Mouse (Mus musculus) spleen, adult 18-20 months (tissue): ENCODE data around the gene Arpp21.

ENCODE experiments used
- DNase-seq, 2 experiments: peaks; one replicate each; pipeline ENCODE4 v3.0.0; 2022; ENCODE audit warnings: mixed read lengths in 2 of 2

Arpp21 gene

DNA sequence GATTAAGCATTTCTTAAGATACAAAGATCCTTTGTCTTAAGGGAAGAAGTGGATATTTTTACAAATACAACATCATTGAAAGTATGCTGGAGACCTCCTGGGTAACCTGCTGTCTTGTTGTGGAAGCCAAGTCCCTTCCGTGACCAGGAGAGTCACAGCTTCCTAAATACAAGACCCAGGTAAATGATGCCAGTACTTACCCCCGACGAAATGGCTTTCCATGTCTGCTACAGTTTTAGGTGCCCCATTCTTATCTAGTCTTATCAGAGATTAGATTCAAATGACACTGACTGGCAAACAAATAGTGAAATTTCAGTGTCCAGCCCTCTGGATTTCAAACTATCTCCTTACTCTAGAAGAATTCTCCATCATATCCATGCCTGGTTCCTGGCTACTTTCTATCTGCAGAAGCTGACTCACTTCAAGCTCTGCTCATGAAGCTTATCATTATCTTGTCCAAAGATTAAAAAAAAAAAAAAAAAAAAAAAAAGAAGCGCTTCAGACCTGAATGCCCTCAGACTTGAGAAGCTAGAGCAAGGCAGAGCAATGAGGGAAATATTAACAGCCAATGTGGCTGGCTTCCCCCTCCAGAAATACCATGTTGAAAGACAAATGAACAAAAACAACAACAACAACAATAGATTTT is 4.9 kb downstream of the Arpp21 start:
- no peak for DNase-seq

DNA sequence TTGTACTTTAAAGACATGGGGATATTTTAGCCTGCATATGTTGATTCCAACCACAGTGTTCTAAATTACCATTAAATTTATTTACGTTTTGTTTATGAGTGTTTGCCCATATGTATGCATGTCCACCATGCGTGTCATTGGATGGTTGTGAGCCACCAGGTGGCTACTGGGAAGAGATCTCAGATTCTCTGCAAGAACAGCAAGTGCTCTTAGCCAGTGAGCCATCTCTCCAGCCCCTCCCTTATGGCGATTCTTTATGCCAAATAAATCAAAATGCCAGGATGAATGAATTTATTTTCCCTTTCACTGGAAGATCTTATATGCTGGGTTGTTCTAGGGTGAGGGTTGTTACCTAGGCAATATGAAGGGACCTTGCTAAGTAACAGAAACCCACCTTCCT is 7.3 kb downstream of the Arpp21 start:
- no peak for DNase-seq

DNA sequence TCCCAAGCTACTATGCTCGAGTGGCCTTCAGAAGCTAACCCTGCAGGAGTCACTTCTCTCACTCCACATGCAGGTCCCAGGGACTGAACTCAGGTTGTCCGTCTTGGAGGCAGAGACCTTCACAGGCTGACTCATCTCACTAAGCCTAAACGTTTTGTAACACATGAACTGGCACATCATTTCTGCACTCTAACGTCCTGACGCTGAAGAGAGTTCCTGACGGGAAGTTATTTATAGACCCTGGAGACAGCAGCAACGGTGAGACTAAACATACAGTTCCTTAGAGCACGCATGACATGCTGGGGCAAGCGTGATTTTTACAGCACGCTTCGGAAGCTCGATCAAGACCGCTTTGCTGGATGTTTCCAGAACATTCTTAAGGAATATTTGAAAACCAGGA is 8.6 kb downstream of the Arpp21 start:
- DNase-seq = no peak

DNA sequence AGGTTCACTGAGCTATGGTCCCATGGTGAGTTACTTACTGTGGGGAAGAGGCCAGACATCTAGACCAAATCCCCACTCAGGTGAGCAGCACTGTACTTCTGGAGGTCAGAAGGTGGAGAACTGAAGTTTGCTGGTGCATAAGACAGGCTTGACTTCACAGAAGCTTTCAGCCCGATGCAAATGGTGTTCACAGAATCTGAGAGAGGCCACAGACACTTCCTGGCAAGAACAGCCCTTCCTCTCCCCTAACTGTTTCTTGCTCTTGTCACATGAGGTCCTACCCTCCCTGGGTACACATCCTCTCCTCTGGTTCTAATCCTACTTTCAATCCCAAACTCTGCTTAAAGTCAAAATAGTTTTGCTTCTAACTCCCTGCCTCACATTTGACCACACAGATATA is 9.2 kb downstream of the Arpp21 start:
- no peak for DNase-seq

DNA sequence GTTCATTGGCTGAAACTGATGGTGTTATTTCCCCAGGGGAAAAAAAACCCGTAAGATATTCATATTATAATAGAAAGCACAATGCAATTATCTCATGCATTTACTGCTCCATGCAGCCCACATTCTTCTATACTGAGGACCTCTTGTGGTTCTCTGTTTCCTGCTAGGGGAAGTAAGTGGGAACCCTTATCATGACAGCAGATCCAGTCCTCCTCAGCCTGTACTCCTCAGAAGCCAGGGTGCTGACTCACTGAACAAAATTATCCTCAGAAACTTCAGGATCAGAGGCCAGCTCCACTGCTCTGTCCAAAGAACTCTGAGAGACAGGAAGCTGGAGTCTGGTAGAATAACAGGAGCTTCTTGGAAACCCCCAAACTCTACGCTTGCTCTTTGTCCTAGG is 10.7 kb downstream of the Arpp21 start:
- no peak for DNase-seq

DNA sequence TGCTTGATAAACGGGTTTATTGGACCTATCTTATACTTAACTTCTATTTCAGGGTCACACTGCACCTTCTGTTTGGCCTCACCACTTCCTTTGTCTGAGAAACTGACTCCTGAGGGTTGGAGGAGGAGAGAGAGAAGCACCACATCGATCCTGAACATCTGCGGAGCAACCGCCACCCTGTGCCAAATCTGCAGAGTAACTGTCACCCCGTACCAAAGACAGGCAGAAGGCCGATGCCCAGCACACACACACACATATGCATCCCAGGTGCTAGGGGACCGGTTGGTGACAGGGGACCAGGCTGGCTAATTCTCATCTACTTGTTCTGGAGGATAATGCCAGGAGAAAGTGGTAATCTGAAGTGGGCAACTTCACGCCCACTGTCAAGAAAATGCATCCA is 16.4 kb downstream of the Arpp21 start:
- DNase-seq = no peak

DNA sequence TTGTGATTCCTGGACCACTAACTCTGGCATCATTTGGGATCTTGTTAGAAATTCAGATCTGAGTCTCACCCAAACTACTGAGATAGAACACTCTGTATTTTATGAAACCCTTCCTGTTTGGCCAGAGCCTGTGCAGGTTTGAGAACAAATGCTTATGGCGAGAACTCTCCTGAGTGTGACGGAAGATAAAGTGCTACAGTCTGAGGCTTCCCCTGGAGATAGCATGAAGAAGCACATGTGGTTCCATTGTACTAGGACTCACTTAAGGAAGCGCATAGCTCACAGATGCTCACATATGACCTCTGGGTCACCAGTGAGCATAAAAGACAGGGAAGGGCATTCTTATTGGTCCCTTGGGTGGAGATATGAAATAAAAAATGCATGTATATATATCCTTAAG is 17.5 kb downstream of the Arpp21 start:
- DNase-seq = no peak

DNA sequence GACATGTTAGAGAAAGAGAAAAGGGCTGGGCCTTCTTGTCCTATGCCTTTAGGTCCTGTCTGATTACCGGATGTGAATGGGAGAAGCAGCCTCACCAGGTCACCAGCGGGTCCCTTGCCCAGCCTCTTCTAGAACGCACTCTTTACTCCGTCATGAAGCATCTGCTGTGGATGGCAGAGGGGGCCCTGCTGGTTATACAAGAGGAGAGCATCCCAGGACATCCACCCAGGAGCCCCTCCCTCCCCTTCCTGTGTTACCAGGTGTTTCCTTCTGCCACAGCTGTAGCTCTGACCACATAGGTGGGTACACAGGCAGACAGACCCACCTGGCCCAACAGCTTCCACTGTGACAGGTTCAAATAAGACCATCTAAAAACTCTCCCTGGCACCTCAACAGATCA is 18.6 kb downstream of the Arpp21 start:
- no peak for DNase-seq

DNA sequence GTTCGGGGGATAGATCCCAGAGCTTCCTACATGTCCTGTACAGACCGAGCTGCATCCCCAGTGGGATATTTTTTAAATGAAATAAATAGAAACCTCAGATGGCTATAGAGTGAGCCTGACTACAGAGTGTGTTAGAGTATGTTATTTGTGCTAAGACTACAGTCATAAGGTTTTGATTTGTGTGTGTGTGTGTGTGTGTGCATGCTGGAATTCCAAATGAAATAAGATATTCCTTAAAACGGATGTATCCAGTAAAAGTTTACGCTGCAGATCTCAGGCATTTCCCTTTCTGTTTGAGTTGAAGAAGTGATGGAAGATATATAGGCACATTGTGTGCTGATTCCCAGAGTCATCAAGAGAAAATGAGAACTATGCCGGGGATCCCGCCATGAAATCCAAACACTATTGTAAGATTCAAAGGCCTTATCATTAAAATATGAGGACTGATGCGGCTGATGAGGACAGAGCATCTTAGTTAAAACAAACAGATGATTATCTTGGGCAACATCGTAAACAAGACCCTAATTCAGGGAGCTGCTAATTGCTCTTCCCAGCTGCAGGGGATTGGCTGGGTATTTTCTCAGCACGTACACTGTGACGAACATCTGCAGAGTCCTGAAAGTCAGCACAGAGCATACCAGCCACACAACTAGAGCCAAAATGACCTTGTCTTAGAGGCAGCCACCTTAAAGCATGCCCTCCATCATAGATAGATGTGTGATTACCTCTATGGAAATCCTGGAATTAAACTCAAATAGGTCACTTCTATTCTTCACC is 20.5 kb downstream of the Arpp21 start:
- DNase-seq = no peak

DNA sequence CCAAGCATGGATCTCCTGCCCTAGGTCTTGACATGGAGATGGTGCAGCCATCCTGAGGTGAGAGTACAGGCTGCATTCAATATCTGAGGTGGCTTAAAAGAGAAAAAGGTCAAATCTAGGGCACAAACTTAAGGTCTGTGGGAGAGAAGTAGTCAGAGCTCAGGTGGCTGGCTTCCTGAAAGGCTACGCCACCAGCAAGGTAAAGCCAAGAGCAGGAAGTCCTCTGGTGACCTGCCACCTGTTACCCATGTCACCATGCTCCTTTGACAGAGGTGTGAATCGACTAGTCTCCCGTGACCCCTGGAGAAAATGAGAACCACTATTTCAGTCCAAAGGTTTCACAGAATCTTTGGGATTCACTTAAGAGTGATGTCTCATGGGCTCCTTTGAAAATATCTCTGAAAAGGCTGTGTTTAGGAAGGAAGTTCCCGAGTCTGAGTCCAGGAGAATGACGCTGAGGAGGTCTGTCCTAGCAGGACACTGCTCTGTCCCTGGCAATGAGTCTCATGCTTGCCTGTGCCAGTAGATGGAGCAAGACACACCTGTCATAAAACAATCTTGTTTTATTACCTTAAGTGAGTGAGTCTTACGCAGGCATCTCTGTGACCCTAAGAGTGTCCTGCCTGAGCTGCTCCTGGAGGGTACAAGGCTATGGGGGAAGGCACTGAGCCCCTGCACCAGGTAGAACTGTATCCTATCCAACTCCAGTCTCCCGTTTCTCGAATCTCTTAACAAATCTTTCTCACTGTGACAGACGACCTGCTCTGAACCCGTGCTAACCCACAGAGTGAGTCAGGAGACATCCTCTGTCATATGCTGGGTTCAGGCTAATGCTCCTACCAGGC is 22.1 kb downstream of the Arpp21 start:
- DNase-seq = no peak

DNA sequence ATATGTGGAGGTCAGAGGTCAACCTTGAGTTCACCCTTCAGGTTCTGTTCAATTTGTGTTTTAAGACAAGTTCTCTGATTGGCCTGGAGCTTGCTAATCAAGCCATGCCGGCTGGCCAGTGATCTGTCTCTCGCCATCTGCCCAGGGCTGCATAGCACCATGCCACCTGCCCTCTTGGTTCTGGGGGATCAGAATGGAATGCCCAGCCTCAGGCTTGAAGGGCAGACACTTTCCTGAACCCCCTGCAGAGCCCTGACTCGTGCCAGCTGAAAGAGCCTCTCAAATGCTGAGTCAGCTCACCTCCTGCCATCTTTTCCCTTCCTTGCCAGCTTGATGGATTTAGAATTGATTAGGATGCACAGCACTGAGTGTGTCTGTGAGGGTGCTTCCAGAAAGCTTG is 25.9 kb downstream of the Arpp21 start:
- DNase-seq = no peak

DNA sequence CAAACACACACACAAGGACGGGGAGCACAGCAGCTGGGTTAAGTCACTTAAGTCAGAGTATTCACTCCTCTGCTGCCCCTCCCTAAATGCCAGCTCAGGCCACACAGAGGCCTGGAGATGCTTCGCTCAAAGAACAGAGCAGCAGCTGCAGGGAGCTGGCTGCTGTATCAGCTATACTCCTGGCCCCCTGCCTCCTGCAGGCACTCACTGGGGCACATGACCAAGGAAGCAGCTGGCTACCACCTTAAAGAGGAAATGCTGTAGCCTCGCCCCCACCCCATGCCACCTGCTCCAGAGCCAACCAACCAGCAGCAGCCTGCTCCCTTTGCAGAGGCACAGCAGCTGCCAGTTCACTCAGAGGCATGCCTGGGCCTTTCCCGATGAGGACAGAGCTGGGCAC is 28.0 kb downstream of the Arpp21 start:
- DNase-seq = peak; percentile 11 to 16

DNA sequence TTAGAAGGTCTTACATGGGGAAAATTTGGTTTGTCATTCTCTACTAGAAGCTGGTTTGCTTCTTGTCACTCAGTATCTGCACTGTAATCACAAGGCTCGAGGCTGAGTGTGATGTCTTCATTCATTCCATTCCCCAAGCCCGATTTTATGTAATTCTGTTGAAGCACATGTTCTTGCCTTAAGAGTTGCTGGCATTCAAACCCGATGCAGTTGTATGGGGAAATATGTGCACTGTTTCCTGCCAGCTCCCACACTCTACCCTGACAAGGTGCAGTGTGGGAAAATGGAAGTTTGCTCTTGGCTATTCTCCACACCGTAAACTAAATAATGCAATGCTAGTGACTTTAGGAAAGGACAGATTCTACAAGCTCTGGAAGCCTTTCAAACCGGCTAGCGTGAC is 37.4 kb downstream of the Arpp21 start:
- DNase-seq = no peak

DNA sequence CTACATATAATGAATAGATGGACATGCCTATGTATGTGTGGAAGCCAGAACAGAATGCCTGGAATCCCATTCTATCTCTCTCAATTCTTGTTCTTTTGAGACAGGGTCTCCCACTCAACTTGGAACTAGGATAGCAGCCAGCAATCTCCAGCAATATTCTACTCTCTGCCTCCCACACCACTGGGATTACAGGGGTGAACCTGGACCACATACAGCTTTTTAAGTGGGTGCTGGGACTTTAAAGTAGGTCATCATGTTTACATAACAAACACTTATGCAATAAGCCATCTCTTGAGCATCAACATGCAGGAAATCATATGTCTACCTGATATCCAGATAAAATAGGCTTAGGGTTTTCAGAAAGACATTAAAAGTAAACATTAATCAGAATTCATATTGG is 41.7 kb downstream of the Arpp21 start:
- DNase-seq = no peak

DNA sequence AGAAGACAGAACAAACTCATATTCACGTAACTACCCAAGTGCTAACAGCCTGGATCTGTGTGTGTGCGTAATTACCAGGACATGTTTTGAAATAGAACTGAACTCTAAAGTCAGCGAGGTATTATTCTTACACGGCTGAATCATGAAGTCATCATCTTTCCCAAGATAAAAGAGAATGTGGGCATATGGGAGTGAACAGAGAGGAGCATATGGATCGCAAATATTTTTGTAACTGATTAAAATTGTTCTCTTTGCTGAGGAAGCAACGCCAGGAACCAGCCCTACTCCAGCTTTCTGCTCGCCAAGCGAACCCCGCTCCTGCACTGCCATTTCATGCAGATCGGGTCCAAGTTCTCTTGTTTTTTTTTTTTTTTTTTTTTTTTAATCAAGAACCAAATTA is 46.3 kb downstream of the Arpp21 start:
- DNase-seq = no peak

DNA sequence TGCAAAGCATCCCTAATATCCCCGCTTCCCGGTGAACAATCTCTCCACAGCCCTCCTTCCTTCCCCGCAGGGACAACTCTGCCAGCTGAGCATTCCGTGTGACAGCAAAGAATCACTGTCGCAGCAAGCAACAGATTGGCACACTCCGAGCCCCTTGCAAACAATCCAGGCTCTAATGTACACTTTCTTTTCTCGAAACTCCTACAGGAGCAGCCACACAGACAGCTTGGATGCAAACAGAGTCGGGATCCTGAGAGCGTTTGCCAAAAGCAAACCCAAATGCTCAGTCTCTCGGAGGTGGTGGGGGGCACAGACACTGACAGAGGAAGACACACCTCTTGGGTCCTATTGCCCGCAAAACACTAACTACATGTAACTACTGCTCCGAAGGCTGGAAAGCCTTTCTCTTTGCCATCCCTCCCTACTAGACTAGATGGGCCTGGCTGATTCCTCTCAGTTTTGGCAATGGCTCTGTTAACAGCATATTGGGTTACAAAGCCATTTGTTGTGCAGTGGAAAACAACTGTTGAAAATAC is 47.3 kb downstream of the Arpp21 start:
- DNase-seq = no peak

DNA sequence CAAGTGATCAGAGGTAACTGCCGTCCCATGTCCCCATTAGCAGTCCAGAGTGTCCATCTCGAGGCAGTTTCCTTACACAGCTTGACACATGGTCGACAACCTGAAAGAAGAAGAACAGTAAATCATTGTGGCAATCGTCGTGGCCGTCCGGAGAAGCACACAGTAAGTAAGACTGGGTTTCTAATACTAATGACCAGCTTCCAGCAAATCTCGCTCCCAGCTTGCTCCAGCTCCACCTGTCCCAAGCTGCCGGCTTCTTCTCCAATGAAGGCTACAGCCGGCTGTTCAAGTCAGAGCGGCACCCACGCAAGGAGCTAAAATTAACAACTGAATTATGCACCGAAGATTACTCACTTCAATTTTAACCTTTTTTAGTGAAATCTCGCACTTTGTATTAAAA is 48.1 kb downstream of the Arpp21 start:
- DNase-seq = no peak

DNA sequence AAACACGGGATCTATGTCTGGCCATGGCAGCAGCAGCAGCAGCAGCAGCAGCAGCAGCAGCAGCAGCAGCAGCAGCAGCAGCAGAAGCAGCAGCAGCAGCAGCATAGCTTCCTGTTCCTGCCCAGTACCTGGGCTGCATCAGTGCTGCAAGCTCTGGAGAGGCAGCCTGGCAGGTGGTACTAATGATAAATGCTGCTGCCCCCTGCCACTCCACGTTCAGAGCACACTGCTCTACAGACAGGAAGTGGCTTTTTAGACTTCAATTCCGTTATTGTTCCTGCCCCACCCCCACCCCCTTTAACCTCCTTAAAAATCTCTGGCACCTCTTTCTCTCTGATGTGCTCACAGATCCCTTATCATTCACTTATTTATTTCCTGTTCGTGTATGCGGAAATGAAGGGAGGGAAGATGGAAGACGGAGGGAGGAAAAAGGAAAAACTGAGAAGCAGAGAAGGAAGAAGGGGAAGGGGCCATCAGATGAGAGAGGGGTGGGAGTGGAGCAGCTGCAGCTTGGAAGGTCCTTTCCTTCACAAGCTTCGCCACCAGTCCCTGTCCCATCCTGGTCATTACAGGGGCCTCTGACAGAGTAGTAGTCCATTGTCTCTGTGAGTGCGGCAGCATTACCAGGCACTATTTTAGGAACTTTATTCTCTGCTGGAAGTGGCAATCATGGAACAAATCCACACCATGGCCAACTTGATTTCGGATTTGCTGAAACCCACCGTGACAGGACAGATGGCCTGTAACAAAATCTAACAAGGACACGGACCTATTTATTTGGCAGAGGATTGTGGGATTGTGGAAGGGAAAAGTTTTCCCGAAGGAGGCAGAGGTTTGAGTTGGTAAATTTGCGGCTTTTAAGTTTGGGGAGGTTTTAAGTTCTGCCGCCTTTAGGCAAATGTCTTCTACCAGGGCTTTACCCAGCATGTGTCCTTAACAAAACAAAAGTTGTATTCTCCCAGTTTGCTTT is 49.1 kb downstream of the Arpp21 start:
- no peak for DNase-seq

DNA sequence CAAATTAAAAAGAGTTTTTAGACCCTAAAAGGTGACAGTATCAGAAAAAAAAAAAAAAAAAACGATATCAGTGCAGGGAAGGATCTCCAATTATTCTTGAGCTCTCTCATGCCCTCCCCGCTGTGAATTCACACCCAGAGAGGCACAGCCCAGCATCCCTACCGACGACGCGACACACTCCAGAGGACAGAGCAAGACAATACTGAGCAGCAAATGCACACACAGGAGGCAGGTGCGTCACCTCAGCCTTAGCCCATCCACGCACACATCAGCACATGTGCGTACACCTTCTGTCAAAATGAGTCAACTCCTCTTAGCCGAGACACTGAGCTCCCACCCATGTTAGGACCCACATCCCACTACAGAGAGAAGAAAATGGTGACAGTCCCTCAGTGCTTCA is 50.0 kb downstream of the Arpp21 start:
- no peak for DNase-seq

DNA sequence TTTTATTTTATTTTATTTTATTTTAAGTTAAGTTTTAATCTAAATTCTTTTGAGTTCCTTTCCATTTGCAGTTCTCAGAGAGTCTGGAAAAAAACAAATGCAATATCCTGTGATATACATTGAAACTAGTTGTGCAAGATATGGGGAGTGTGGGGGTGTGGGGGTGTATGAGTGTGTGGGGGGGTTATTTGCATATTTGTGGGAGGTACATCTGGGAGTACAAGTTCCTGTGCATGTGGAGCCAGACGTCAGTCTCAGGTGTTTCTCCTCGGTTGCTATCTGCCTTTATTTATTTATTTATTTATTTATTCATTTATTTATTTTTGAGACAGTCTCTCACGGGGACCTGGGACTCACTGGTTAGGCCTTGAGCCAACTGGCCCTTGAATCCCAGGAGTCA is 53.0 kb downstream of the Arpp21 start:
- DNase-seq = no peak

DNA sequence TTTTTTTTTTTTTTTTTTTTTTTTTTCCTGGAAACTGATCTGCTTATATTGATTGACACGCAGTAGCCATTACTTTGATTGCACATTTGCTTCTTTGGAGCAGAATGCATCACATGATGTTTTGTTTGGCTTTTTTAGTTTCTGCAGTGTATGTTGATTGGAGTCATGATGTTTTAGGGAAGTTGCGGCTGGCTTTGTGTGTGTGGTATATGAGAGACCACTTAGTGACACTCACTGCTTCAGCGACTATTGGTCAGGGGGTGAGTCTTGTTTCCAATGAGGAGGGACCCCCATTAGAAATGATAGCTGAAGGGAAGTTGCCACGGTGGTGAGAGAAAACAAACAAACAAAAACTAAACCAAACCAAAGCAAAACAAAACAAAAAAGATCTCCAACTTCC is 55.7 kb downstream of the Arpp21 start:
- DNase-seq = no peak

DNA sequence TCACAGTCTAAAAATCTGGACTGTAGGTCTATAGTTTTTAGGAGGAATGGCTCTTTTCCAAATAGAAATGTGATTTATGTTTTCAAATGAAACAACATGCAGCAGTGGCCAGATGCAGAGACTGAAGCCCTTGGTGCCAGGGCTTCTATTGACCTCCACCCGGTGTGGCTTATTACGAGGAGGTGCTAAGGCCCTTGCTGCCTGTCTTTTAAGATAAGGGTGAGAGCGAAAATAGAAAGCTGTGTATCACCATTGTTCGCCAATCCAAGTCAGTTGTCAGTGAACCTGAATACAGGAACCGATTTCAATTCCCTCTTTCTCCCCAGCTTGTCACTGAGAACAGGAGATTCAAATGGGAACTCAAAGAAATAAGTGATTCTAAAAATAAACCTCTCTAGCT is 57.3 kb downstream of the Arpp21 start:
- DNase-seq = no peak
